Mouse (Mus musculus) layer of hippocampus, adult 9-10 months (tissue): ENCODE data around the gene Slc27a1.

Experiments
- DNase-seq: peaks from one replicate; pipeline ENCODE4 v3.0.0; 2022; ENCODE audit warnings: low spot score

Slc27a1 gene

GRCm38 (mm10) chr8:71626753-71627152, 58.1 kb downstream of the Slc27a1 start:
- no peak for DNase-seq

- DNase-seq: no peak
Observed at GRCm38 (mm10) chr8:71627265-71628099, 58.8 kb downstream of the Slc27a1 start.

GRCm38 (mm10) chr8:71628396-71629095, 59.9 kb downstream of the Slc27a1 start:
- no peak for DNase-seq

- DNase-seq: peak; percentile 81
Observed at GRCm38 (mm10) chr8:71629096-71629697, 60.5 kb downstream of the Slc27a1 start.

- DNase-seq: no peak
Observed at GRCm38 (mm10) chr8:71629781-71630212, 61.1 kb downstream of the Slc27a1 start.

- DNase-seq: no peak
Observed at GRCm38 (mm10) chr8:71630761-71631160, 62.1 kb downstream of the Slc27a1 start.

- DNase-seq: no peak
Observed at GRCm38 (mm10) chr8:71631897-71632296, 63.2 kb downstream of the Slc27a1 start.

GRCm38 (mm10) chr8:71633164-71633563, 64.5 kb downstream of the Slc27a1 start:
- no peak for DNase-seq

GRCm38 (mm10) chr8:71633981-71634667, 65.4 kb downstream of the Slc27a1 start:
- DNase-seq: no peak
